Mouse (Mus musculus): ENCODE results near the gene Calr3. TPM values are rescaled to one million over a fixed set of nuclear protein-coding genes. Genes with fewer than 3 reads are reported as not detected.

Calr3 gene
- total and polyA plus RNA-seq, 3 experiments, result 2.7 to 4.0 TPM; not detected in 1

DNA sequence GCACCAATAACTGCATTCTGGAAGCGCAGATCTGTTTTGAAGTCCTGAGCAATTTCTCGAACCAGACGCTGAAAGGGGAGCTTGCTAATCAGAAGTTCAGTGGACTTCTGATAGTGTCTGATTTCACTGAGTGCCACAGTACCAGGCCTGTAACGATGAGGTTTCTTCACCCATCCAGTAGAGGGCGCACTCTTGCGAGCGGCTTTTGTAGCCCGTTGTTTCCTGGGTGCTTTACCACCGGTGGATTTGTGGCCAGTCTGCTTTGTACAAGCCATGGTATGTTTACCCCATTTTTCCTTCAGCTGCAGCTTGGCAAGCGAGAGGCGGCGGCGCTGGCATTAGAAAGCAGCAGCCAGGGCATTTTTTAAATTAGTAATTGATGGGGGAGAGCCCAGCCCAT is 14.0 kb downstream of the Calr3 start:
- H3K36me3 ChIP-seq (ENCODE audit: control insufficient read depth in 1 of 2, insufficient read depth in 2 of 2, low read length in 2 of 2), result no peaks in the 10 kb centered on the region; a peak in 1 of 4 replicates
- H3K27me3 ChIP-seq (ENCODE audit: control insufficient read depth in 1 of 2, insufficient read depth in 2 of 2, low read length in 2 of 2), result no peaks in the 10 kb centered on the region
- no peak overlapping the region for H3K4me3 ChIP-seq (ENCODE audit: control insufficient read depth in 1 of 2, insufficient read depth in 1 of 2, low read depth in 2 of 2, low read length in 2 of 2)
- H3K4me1 ChIP-seq (ENCODE audit: control insufficient read depth in 1 of 2, insufficient read depth in 2 of 2, low read length in 2 of 2), result no peaks in the 10 kb centered on the region
- no peaks in the 10 kb centered on the region for H3K79me2 ChIP-seq (ENCODE audit: control insufficient read depth, insufficient read depth, low read length, poor library complexity)
- peak; percentile 39 for DNase-seq (ENCODE audit: low read depth, low spot score)
- H3K9ac ChIP-seq (ENCODE audit: control insufficient read depth, low read depth, low read length, poor library complexity, severe bottlenecking), result no peak overlapping the region
- TF ChIP-seq CTCF (IDR thresholded peaks at IDR 0.05 in 2 of 3, conservative IDR thresholded peaks at IDR 0.05 in 1 of 3; ENCODE audit: control insufficient read depth in 1 of 3, insufficient read depth in 1 of 3, low read depth in 2 of 3, low read length in 3 of 3, poor library complexity in 1 of 3, severe bottlenecking in 1 of 3) (peak; percentile 39 to 68 (median 56)), NRF1 (IDR thresholded peaks at IDR 0.05; ENCODE audit: insufficient read depth, low read depth, low read length, poor library complexity, severe bottlenecking) (no peak)
- no peak overlapping the region for H3K27ac ChIP-seq (ENCODE audit: control insufficient read depth, low read depth, low read length)
- H3K9me3 ChIP-seq (replicated peaks; ENCODE audit: insufficient read depth, low read length), result no peaks in the 10 kb centered on the region

GRCm38 (mm10) chr8:72422926-72423325 is 20.7 kb downstream of the Calr3 start:
- H3K36me3 ChIP-seq (ENCODE audit: control insufficient read depth in 1 of 2, insufficient read depth in 2 of 2, low read length in 2 of 2), result peaks cover 0 to 11% of the 10 kb centered on the region in 2 experiments; a peak in 2 of 4 replicates
- DNase-seq (ENCODE audit: low read depth, low spot score), result peak; percentile 62
- H3K4me3 ChIP-seq (ENCODE audit: control insufficient read depth in 1 of 2, insufficient read depth in 1 of 2, low read depth in 2 of 2, low read length in 2 of 2), result no peak overlapping the region
- no peak overlapping the region for H3K27ac ChIP-seq (ENCODE audit: control insufficient read depth, low read depth, low read length)
- H3K4me1 ChIP-seq (ENCODE audit: control insufficient read depth in 1 of 2, insufficient read depth in 2 of 2, low read length in 2 of 2), result peaks cover 4 to 19% of the 10 kb centered on the region in 2 experiments
- no peaks in the 10 kb centered on the region for H3K9me3 ChIP-seq (replicated peaks; ENCODE audit: insufficient read depth, low read length)
- peaks cover 31% of the 10 kb centered on the region for H3K79me2 ChIP-seq (ENCODE audit: control insufficient read depth, insufficient read depth, low read length, poor library complexity)
- no peaks in the 10 kb centered on the region for H3K27me3 ChIP-seq (ENCODE audit: control insufficient read depth in 1 of 2, insufficient read depth in 2 of 2, low read length in 2 of 2)
- no peak overlapping the region for H3K9ac ChIP-seq (ENCODE audit: control insufficient read depth, low read depth, low read length, poor library complexity, severe bottlenecking)
- peak; percentile 40 to 57 (median 52) for TF ChIP-seq CTCF (IDR thresholded peaks at IDR 0.05 in 2 of 3, conservative IDR thresholded peaks at IDR 0.05 in 1 of 3; ENCODE audit: control insufficient read depth in 1 of 3, insufficient read depth in 1 of 3, low read depth in 2 of 3, low read length in 3 of 3, poor library complexity in 1 of 3, severe bottlenecking in 1 of 3)
- peak; percentile 16; the same call in 1 of the 2 replicates for TF ChIP-seq ZC3H11A (IDR thresholded peaks at IDR 0.05; ENCODE audit: low read depth, low read length)
- no peak for TF ChIP-seq NRF1 (IDR thresholded peaks at IDR 0.05; ENCODE audit: insufficient read depth, low read depth, low read length, poor library complexity, severe bottlenecking)
- no peak for TF ChIP-seq NELFE (IDR thresholded peaks at IDR 0.05; ENCODE audit: low read depth, low read length)
- peak; percentile 63 for TF ChIP-seq SMC3 (IDR thresholded peaks at IDR 0.05; ENCODE audit: low read depth, low read length)
- TF ChIP-seq RAD21 (IDR thresholded peaks at IDR 0.05; ENCODE audit: low read depth, low read length), result peak; percentile 44

DNA sequence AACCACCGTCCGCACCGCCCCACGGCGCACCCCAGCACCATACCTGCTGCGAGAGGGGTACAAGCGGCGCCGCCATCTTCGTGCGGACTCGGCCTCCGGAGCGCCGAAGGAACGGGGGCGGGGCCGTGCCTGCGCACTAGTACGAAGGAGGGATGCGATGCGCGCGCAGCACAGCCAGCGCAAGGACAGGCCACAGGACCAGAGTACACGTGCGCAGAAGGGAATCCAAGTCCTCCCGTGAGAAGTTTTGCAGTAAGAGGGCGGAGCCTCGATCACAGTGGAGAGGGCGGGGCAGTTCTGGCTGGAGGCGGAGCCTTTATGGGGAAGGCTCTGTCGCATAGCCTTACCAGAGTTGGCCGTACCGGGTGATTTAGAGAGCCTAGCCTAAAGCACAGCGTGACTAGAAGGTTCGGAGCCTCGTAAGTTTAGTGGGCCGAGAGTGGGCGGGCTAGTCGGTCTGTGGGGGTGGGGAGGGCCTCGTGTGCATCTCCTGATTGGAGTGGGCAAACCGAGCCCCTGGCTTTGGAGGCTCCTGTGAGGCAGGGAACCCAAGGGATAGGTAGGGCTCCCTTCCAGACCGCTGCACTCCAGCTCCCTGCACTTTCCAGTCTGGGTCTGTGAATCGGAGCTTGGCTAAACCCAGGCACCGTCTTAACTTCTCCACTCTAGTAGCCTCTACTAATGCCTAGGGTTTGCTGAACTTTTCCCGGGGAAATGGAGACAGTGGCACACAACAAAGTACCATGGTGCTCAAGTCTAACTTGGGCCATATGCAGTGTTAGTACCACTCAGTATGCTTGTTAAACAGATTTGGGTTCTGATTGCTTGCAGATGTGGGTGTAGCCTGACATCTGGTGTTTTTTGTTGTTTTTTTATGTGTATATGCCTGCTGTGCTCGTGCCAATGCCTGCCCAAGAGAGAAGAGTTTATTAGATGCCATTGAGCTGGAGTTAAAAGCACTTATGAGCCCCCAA is 22.0 kb downstream of the Calr3 start, which contains the start of gene Eps15l1:
Gene Eps15l1, minus strand, starts transcription at position 99 of the 974 bp plus-strand sequence.
- DNase-seq (ENCODE audit: low read depth, low spot score), result peak; percentile 99
- H3K4me1 ChIP-seq (ENCODE audit: control insufficient read depth in 1 of 2, insufficient read depth in 2 of 2, low read length in 2 of 2), result peaks cover 4 to 19% of the 10 kb centered on the region in 2 experiments
- TF ChIP-seq CTCF (IDR thresholded peaks at IDR 0.05 in 2 of 3, conservative IDR thresholded peaks at IDR 0.05 in 1 of 3; ENCODE audit: control insufficient read depth in 1 of 3, insufficient read depth in 1 of 3, low read depth in 2 of 3, low read length in 3 of 3, poor library complexity in 1 of 3, severe bottlenecking in 1 of 3) (peak in 2 of 3 experiments; percentile 1 to 26; a peak in 2 of 6 replicates), SMC3 (IDR thresholded peaks at IDR 0.05; ENCODE audit: low read depth, low read length) (peak; percentile 27), USF2 (IDR thresholded peaks at IDR 0.05; ENCODE audit: borderline replicate concordance in 1 of 2, insufficient read depth in 1 of 2, low read depth in 1 of 2, low read length in 2 of 2) (0 out of 4 replicates have a peak, but pooled peaks of 1 of the 2 experiments have one; percentile 17), MYC (IDR thresholded peaks at IDR 0.05; ENCODE audit: low read depth, low read length) (peak; percentile 95), ELF1 (IDR thresholded peaks at IDR 0.05; ENCODE audit: low read depth, low read length) (peak; percentile 44; the same call in 1 of the 2 replicates), ZC3H11A (IDR thresholded peaks at IDR 0.05; ENCODE audit: low read depth, low read length) (no peak), MYB (IDR thresholded peaks at IDR 0.05; ENCODE audit: low read depth, low read length) (no peak), NRF1 (IDR thresholded peaks at IDR 0.05; ENCODE audit: insufficient read depth, low read depth, low read length, poor library complexity, severe bottlenecking) (peak; percentile 88), NELFE (IDR thresholded peaks at IDR 0.05; ENCODE audit: low read depth, low read length) (peak; percentile 79), MAZ (IDR thresholded peaks at IDR 0.05; ENCODE audit: low read depth, low read length) (no peak; the same call in 1 of the 2 replicates), ZMIZ1 (IDR thresholded peaks at IDR 0.05; ENCODE audit: low read depth, low read length) (peak; percentile 77), E2F4 (IDR thresholded peaks at IDR 0.05; ENCODE audit: borderline replicate concordance, low read depth, low read length) (0 out of 2 replicates have a peak, but pooled peaks have one; percentile 18), POLR2AphosphoS5 (IDR thresholded peaks at IDR 0.05; ENCODE audit: borderline replicate concordance, low read depth, low read length) (no peak), ZNF384 (IDR thresholded peaks at IDR 0.05; ENCODE audit: low read depth, low read length) (no peak), USF1 (IDR thresholded peaks at IDR 0.05; ENCODE audit: low read depth, low read length) (peak; percentile 79), MXI1 (IDR thresholded peaks at IDR 0.05; ENCODE audit: low read depth, low read length) (peak; percentile 97), SIN3A (IDR thresholded peaks at IDR 0.05; ENCODE audit: low read length) (peak; percentile 79)

More for the DNA sequence above, 22.0 kb downstream of the Calr3 start, which contains the start of gene Eps15l1:
- H3K27me3 ChIP-seq (ENCODE audit: control insufficient read depth in 1 of 2, insufficient read depth in 2 of 2, low read length in 2 of 2), result no peaks in the 10 kb centered on the region
- H3K9me3 ChIP-seq (replicated peaks; ENCODE audit: insufficient read depth, low read length), result no peaks in the 10 kb centered on the region
- H3K27ac ChIP-seq (ENCODE audit: control insufficient read depth, low read depth, low read length), result peak within 1 kb of the TSS; percentile 57; the same call in 1 of the 2 replicates
- peak within 1 kb of the TSS; percentile 54 to 88 for H3K4me3 ChIP-seq (ENCODE audit: control insufficient read depth in 1 of 2, insufficient read depth in 1 of 2, low read depth in 2 of 2, low read length in 2 of 2)
- peaks cover 44% of the 10 kb centered on the region for H3K79me2 ChIP-seq (ENCODE audit: control insufficient read depth, insufficient read depth, low read length, poor library complexity)
- peak within 1 kb of the TSS; percentile 85 for H3K9ac ChIP-seq (ENCODE audit: control insufficient read depth, low read depth, low read length, poor library complexity, severe bottlenecking)
- peaks cover 0 to 11% of the 10 kb centered on the region in 2 experiments; a peak in 2 of 4 replicates for H3K36me3 ChIP-seq (ENCODE audit: control insufficient read depth in 1 of 2, insufficient read depth in 2 of 2, low read length in 2 of 2)
